Mouse (Mus musculus) layer of hippocampus, postnatal 14 days (tissue): ENCODE measurements around the gene Adam15. TPM values are rescaled to one million over a fixed set of nuclear protein-coding genes. Genes with fewer than 3 reads are reported as not detected.

ENCODE experiments used
- DNase-seq, 2 experiments: peaks; one replicate each; pipeline ENCODE4 v3.0.0; 2021 to 2022; ENCODE audit warnings: low spot score in 2 of 2, mixed read lengths in 1 of 2
- total RNA-seq, 2 experiments: library from RNA; stranded (reverse); gene quantifications; 2 replicates each; pipeline ENCODE4 v1.2.3; 2021

The Adam15 gene
- total RNA-seq, 2 experiments from 2014 or later, result 114 to 115 TPM

DNA sequence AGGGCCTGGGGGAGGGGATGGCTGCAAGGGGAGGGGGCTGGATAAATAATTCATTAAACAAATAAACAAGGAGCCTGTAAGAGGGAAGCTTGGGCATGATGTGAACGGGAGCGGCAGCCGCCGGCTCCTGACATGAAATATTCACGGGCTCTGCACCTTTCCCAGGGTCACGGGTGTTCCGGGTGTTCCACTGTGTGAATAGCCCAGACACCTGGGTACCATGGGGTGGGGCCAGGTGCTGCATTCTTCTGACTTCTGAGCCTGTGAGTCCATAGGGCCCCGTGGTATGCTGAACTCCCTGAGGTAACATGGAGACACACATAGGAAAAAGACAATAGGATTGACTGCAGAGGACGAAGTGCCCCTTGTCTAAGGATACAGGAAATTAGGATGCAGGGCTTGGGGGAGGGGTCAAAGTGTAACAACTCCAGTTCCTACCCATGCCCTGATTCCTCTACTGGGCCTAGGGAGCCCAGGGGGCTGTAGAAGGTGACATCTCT, 22.4 kb downstream of the Adam15 start:
- DNase-seq, result no peak

DNA sequence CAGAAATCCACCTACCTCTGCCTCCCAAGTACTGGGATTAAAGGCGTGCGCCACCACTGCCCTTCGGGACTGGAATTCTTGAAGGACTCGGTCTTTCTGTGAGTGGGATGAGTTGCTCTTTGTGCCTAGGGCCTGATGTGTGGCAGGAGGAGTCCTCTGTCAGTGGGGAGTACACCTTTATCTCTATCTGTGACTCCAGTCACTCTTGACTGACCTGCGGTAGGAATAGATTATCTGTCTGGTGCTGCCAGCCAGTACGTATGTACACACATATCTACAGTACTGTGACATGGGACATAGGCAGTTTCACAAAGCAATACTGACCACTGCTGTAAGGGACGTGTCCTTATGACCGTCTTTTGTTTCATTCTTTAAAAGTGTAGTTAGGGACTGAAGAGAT, 23.9 kb downstream of the Adam15 start:
- no peak for DNase-seq

DNA sequence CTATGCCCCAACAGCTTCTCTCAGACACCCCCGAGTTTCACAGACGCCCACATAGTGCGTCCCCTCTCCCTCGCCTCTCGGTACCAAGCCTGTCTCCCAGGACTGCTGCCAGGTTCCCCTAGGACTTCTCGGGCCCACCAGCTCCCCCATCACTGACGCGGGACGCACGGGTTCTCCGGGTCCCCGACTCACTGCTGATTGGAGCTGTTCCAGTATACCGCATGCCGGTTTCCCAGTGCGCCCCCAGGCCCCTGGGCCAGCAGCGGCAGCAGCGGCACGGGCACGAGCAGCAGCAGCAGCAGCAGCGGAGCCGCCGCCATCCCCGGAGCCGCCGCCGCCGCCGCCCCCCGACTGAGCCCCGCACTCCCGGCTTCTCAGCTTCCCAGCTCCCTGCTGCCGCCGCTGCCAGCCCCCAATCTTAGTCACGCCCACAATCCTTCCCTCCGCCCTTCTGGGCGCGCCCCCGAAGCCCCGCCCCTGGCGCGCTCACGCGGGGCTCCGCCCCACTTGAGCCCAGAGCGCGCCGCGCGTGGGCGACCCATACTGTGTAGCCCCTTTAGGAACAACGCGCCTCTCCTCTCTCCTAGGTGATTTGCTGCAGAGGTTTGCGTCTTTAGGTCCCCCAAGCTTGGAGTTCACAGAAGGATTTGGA, 27.2 kb downstream of the Adam15 start, which contains the start of gene Efna3:
Gene Efna3 (minus strand): TSS at position 452 of the 652 bp plus-strand sequence.
- DNase-seq, result peak; percentile 85 to 87

DNA sequence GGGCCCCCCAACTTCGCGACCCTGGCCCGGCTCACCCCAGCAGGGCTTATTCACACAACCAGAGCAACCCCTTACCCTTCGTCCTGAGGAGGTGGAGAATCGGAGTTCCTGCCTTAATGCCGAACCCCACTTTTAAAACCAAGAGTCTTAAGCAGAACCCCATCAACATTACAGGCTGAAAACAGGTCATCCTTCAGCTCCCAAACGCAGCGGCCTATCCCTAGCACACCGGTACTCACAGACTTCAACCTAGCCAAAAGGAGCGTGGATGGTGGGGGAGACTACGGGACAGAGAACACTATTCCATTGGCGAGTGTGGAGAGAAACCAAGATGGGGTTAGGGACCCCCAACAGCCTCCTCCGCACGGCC, 27.7 kb downstream of the Adam15 start:
- DNase-seq, result no peak

- no peak for DNase-seq
Measured at GRCm38 (mm10) chr3:89321183-89322130, 28.3 kb downstream of the Adam15 start.

DNA sequence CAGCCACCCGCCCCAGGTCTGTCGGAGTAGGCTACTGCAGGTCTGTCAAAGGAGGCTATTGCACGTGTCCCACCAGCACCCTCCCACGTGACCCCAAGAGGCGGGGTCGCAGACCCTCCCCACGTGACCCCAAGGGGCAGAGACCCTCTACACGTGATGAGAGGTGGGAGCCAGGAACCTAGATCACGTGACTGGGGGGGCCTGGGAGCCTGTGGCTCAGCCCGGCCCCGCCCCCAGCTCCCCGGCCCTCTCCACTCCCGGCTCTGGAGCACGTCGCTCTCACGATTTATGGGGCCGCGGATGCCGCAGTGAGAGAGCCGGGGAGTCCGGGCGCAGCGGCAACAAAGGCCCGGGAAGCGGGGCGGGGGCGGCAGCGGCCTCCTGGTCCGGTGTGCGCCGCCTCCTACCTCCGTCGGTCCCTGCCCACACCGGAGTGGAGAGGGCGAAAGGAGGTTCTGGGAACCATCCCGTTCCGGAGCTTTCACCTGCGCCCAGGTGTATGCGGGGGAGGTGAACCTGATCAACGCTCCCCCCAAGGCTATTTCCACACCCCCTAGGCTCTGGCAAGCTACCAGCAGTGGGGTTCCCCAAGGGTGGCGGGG, 29.1 kb downstream of the Adam15 start:
- DNase-seq, result peak in 1 of 2 experiments; percentile 49

DNA sequence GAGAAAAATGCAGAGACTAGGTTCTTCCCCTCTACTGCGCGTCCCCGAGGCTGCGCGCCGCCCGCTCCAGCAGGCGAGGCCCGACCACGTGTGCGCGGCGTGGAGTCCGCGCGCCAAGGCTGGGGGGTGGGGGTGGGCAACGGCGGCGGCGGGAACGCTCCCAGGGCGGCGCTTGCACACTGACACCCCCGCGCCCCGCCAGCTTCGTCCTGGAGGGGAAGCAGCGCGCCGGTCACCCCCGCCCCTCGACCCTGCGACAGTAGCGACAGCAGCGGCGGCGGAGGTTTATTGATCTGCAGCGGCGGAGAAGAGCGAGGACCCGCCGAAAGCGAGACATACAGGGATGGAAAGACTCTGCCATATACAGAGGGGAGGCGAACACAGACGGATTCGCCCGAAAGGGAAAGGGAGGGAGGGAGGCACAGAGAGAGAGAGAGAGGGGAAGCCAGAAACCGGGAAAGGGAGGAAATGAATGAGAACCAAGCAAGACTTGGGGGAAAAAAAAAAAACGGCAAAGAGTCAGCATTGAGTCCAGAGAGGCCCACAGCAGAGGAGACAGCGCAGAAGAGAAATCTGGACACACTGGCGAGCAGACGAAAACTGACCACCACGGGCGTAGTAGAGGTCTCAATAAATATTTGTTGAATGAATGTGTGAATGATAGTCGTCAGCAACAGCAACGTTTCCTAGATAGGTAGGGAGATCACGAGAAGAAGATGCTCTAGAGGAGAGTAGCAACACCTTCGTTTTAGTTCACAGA, 30.0 kb downstream of the Adam15 start:
- DNase-seq, result no peak

DNA sequence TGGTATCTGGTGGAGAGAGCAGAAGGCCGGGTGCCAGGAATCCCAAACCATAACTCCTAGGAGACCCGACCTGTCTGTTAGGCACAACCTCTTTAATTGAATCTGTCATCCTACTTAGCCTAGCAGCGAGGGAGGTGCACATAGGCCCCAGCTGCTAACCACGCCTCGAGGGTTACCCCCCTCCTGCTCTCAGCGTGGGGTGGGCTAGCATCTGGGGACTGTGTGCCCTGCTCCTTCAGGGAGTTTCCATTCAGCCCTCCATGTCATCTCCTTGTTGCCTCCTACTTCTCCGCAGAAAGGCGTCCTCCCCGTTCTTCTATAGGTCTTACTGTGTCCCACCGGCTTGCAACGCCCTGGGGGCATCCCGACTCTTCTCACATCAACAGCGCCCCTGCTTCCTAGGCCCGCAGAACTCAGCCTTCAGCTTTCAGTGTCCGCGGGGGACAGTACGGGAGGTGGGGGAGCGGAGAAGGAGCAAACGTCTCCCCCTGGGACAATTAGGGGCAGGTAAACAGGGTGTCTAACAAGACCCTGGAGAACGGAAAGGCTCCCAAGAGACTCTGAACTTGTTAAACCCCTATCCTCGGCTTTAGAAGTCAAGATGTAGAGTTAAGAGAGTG, 30.7 kb downstream of the Adam15 start:
- DNase-seq, result no peak

GRCm38 (mm10) chr3:89318316-89318715, 31.5 kb downstream of the Adam15 start:
- no peak for DNase-seq

DNA sequence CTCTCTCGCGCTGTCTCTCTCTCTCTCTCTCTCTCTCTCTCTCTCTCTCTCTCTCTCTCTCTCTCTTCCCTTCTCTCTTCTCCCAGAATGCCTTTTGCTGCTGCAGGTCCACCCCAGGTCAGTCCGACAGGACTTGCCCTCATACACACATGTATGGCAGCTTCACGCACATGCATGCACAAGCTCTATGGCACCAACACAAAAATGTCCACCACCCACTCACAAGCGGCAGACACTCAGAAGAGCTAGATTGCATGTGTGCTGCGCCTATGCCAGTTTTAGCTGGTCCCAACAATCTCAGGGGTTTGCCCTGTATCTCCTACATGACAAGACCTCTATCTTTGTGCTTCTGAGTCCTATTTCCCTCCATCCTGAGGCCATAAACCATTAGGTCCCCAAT, 32.5 kb downstream of the Adam15 start:
- no peak for DNase-seq

DNA sequence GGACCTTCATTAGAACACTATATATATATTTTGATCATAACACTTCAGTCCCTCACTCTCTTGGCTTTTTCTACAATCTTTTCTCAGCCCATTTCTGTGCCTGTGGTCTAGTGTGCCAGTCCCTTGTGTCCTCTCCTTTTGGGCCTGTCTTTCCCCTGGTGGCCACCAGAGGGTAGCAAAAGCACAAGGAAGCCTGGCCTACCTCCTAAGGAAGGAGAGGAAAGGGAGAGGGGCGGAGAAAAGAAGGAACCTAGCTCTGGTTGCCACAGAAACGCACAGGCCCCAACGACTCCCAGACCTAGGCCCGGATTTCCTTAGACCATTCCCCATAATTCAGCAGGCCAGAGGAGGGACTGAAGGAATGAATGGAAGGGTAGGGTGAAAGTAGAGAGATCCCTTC, 33.0 kb downstream of the Adam15 start:
- DNase-seq, result peak; percentile 87 to 90

- no peak for DNase-seq
Measured at GRCm38 (mm10) chr3:89315930-89316831, 33.6 kb downstream of the Adam15 start.

GRCm38 (mm10) chr3:89315195-89315929, 34.4 kb downstream of the Adam15 start:
- peak; percentile 78 to 81 for DNase-seq

DNA sequence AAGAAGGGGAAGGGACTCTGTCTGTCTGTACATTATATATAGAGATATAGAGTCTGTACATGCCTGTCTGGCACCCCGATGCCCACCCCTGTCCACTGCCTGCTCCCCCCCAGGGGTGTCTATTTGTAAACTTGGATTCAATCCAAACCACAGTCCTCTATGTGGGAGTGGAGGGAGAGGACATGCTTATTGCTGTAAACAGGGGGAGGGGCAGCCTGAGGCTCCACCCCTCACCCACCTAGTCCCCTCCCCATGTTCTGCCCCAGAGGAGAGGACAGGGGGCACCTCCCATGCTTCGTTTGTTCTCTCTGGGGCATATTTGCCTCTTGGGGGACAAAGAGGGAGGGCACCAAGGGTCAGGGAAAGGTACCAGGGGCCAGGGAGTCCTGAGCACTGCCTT, 35.0 kb downstream of the Adam15 start:
- no peak for DNase-seq

GRCm38 (mm10) chr3:89314340-89314739, 35.5 kb downstream of the Adam15 start:
- DNase-seq, result no peak

- peak; percentile 50 to 69 for DNase-seq
Measured at GRCm38 (mm10) chr3:89308089-89308488, 41.7 kb downstream of the Adam15 start.

DNA sequence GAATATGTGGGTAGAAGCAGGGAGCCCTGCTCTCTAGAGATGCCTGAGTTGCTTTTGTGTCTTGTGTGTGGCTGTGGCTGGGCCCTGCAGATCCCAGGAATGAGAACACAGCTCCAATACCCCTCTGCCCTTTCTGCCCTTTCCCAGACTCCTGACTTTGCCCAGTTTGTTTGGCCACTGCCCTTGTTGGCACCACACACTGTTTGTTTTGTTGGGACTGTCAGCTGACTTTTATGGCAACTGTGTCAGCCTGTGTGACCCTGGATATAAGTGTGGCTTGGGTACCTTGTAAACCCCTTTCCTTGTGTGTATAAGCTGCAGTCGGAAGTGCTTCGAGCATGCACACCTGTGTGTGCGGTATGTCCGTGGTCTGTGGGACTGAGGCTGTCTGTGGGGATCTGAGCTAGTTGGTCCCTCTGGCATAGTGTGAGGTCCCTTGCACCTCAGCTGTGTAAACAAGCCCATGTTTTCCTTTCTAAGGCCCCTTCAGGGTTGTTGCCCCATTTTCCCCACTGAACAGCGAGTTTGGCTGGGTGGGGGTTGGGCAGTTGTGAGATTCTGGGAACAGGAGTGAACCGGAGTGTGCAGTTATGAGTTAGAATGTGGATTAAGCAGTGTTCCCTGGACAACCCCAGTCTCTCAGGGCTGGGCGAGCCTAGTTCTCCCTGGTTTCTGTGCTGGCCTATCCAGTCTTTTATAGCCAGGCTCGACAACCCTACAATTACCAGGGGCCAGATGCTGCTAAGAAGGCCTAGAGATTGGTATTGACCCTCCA, 44.1 kb downstream of the Adam15 start:
- no peak for DNase-seq

DNA sequence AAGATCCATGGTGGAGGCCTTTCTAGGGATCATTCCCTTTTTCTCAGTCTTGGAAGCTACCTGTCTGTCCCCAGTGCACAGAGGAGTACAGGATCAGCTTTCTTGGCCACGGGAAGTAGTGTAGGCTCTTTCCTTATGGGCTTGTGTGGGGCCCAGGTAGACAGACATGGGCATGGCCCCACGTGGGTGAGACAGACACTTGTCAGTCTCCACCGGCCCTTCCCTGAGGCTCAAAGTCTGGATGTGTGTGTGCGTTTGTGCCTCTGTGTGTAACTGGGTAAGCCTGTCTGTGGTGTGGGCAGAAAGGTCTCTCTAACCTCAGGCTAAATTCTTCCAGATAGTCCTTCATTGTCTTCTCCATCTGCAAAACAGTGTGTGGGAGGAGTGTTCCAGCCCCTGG, 44.7 kb downstream of the Adam15 start:
- DNase-seq, result no peak
